Mouse (Mus musculus) stomach, embryonic 16.5 days (tissue): ENCODE results near the gene Fst. TPM values are rescaled to one million over a fixed set of nuclear protein-coding genes. Genes with fewer than 3 reads are reported as not detected.
A peak's percentile ranks its signal among the peaks of the same experiment; 100 is the strongest.

Source experiments
- ATAC-seq: fragments of 200-750 bp; cut with Nextera tagmentation; 2 replicates; pipeline ENCODE4 v1.8.0; 2017; ENCODE audit warnings: moderate number of reproducible peaks, moderate TSS enrichment; ENCODE audit not compliant: insufficient read depth, low FRiP score
- H3K27ac ChIP-seq: fragments of 300-500 bp; sonication (generic); 2 replicates; pipeline ENCODE4 v1.5.1; 2014; ENCODE audit warnings: low read length
- H3K27me3 ChIP-seq: fragments of 300-500 bp; sonication (generic); 2 replicates; pipeline ENCODE4 v1.6.1; 2014; ENCODE audit warnings: low read length, control low read depth, mixed read lengths; ENCODE audit not compliant: control insufficient read depth, insufficient read depth
- H3K36me3 ChIP-seq: fragments of 300-500 bp; sonication (generic); 2 replicates; pipeline ENCODE4 v1.6.1; 2014; ENCODE audit warnings: low read length; ENCODE audit not compliant: control insufficient read depth, insufficient read depth
- H3K4me1 ChIP-seq: fragments of 300-500 bp; sonication (generic); 2 replicates; pipeline ENCODE4 v1.6.1; 2014; ENCODE audit warnings: low read length, control low read depth, mixed read lengths; ENCODE audit not compliant: control insufficient read depth, insufficient read depth
- H3K4me2 ChIP-seq: fragments of 300-500 bp; sonication (generic); 2 replicates; pipeline ENCODE4 v1.6.1; 2014; ENCODE audit warnings: low read depth, low read length, mixed read lengths
- H3K4me3 ChIP-seq: fragments of 300-500 bp; sonication (generic); replicated peaks from 2 replicates; pipeline ENCODE4 v1.5.1; 2014; ENCODE audit warnings: mild to moderate bottlenecking, low read length
- H3K9ac ChIP-seq: fragments of 300-500 bp; sonication (generic); 2 replicates; pipeline ENCODE4 v1.6.1; 2014; ENCODE audit warnings: low read length
- H3K9me3 ChIP-seq: fragments of 300-500 bp; sonication (generic); replicated peaks from 2 replicates; pipeline ENCODE4 v1.6.1; 2016; ENCODE audit warnings: low read length, control low read depth; ENCODE audit not compliant: control insufficient read depth
- WGBS: fragments of 180-500 bp; shearing (Covaris S2); extraction: QIAGEN DNeasy Blood & Tissue Kit; methylation state at CpG from one replicate; pipeline ENCODE4 v1.1.7; 2014; 5-methylcytosine and 5-hydroxymethylcytosine counted together
- polyA plus RNA-seq: library from polyadenylated mRNA; unstranded; fragments of >200 nt; fragmentation: Nextera tagmentation; extraction: Ambion mirVana; gene quantifications from 2 replicates; pipeline ENCODE4 v1.2.1, GENCODE M21; 2015

Gene Fst
- 18.0 and 25.6 TPM in 2 replicates for polyA plus RNA-seq

DNA sequence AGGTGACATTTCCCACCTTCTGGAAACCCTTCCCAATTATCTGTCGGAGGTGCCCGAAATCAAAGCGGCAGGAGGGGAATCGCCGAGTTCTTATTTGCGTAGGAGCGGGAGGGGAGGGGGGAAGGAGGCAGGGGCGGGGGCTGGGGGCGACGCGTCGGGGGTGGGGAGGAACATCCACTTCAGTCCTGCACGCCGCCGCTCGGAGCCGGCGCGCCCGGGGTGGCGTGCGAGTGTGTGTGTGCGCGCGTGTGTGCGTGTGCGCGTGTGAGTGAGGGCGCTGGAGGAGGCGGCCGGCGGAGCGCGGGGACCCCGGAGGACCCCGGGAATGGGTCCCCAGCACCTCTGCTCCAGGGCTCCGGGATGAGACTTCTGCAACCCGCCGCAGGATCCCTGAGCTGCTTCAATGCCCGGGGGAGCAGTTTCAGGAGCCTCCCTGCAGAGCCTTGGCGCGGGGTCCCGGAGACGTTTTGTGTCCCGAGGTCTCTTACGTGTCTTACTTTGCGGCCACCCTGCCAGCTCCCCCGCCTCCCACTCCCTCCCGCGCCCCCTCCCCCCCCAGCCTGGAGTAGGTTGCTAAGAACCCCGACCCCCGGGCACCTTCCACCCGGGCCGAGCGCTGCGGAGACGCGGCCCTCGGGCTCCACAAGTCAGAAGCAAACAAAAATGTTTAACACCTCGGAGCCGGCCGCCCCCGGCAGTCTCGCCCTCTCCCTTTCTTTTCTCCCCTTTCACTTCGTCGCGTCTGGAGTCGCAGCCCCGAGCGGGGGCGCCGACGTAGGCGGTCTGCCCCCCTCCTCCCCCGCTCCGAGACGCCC lies at the start of gene Fst:
Fst (minus strand) TSS at position 66 of the 815 bp plus-strand sequence.
- Histone ChIP-seq H3K9ac (peak within 1 kb of the TSS; percentile 72), H3K36me3 (no peaks in the 10 kb centered on the region), H3K9me3 (no peaks in the 10 kb centered on the region), H3K4me1 (peaks cover 10% of the 10 kb centered on the region; the same call in 1 of the 2 replicates), H3K27ac (peak within 1 kb of the TSS; percentile 74), H3K4me2 (peak within 1 kb of the TSS; percentile 93), H3K4me3 (peak within 1 kb of the TSS; percentile 64), H3K27me3 (peaks cover 29% of the 10 kb centered on the region)
- WGBS, result under 1% methylated on average over 75 of the region's 77 CpGs
- peak; percentile 49; the same call in 1 of the 2 replicates for ATAC-seq

DNA sequence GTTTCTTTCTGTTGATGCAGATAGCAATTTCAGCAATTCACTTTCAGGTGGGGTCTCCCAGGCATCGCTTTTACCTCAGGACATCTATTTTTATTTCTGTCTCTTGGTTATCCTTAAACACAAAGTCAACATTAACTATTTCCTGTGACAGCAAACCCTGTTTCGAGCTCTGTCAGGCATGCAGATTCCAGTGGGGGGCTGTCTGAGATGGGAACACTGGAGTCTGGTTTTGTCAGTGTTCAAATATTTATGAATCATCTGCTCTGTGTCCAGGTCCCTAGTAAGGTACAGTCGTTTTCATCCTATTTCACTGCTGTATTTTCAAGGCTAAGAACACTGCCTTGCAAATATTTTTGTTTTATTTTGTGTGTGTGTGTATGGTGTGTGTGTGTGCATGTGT lies 35.1 kb upstream of the Fst start:
- ATAC-seq, result no peak
- no peaks in the 10 kb centered on the region for H3K27me3 ChIP-seq
- H3K4me3 ChIP-seq, result no peak overlapping the region
- no peaks in the 10 kb centered on the region for H3K9me3 ChIP-seq
- no peak overlapping the region for H3K4me2 ChIP-seq
- H3K9ac ChIP-seq, result no peak overlapping the region
- H3K4me1 ChIP-seq, result no peaks in the 10 kb centered on the region
- WGBS, result 50% methylated on average over 3 of the region's 3 CpGs
- no peaks in the 10 kb centered on the region for H3K36me3 ChIP-seq
- H3K27ac ChIP-seq, result no peak overlapping the region

DNA sequence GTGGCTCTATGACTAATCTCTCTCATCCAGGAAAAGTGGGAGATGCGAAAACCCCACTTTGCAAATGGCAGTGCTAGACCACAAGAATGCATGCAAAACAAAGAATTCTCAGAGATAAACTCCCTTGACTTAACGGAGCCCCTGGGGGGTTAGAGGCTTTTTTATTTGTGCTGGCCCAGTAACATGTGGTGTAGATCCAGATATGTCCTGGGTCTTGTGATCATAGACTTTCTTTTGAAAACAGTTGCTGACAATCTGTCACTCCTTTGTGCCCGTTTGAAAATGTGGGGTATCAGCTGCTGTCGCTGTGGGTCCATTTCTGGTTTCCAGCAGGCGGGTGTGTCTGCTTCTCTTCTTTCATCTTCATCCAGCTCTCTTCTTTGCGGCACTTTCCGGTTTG lies 29.4 kb upstream of the Fst start:
- no peaks in the 10 kb centered on the region for H3K36me3 ChIP-seq
- H3K4me3 ChIP-seq, result no peak overlapping the region
- no peaks in the 10 kb centered on the region for H3K9me3 ChIP-seq
- no peak overlapping the region for H3K9ac ChIP-seq
- no peaks in the 10 kb centered on the region for H3K27me3 ChIP-seq
- H3K4me2 ChIP-seq, result no peak overlapping the region
- H3K27ac ChIP-seq, result no peak overlapping the region
- H3K4me1 ChIP-seq, result no peaks in the 10 kb centered on the region
- ATAC-seq, result no peak
- WGBS, result 68% methylated on average over 7 of the region's 7 CpGs

DNA sequence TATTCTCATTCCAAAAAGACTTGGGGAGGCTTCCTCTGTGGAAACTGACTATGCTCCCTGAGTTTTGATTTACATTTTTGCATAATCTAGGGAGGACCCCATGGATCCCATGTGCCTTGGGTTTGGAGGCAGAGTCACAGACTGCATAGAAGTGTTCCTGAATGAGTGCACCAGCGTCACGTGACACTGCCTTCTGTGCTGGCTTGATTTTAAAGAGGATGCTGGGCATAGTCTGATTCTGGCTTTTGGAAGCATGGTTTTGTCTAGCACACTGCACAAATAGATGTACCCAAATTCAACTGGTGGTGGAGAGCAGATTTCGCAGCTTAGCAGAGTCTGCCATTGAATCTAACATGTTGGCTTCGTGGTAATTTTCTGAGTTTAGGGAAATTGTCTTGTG lies 19.6 kb upstream of the Fst start:
- H3K4me1 ChIP-seq, result no peaks in the 10 kb centered on the region
- no peaks in the 10 kb centered on the region for H3K27me3 ChIP-seq
- no peak overlapping the region for H3K4me2 ChIP-seq
- H3K9ac ChIP-seq, result no peak overlapping the region
- no peaks in the 10 kb centered on the region for H3K9me3 ChIP-seq
- 90% methylated on average over 4 of the region's 4 CpGs for WGBS
- ATAC-seq, result no peak
- H3K36me3 ChIP-seq, result no peaks in the 10 kb centered on the region
- H3K27ac ChIP-seq, result no peak overlapping the region
- H3K4me3 ChIP-seq, result no peak overlapping the region

DNA sequence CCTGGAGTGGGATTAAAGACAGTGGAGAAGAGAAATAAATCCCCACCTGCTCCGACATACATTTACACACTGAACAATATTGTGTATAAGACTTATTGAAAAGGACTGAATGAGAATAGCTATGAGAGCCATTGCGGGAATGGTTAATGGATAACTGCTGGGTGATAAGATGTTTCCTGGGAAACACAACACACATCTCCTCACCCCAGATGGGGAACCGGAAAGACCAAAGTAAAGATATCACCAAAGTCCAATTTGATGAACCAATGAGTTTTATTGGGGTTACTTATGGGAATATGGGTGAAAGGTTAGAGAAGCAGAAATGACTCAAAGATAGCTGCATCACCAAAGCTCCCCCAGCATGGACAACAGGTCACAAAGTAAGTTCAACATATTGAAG lies 11.2 kb upstream of the Fst start:
- Histone ChIP-seq H3K4me3 (no peak overlapping the region), H3K4me1 (no peaks in the 10 kb centered on the region), H3K27me3 (no peaks in the 10 kb centered on the region), H3K27ac (no peak overlapping the region), H3K36me3 (no peaks in the 10 kb centered on the region), H3K4me2 (no peak overlapping the region), H3K9ac (no peak overlapping the region), H3K9me3 (no peaks in the 10 kb centered on the region)
- 66% methylated on average over 3 of the region's 3 CpGs for WGBS
- no peak for ATAC-seq

DNA sequence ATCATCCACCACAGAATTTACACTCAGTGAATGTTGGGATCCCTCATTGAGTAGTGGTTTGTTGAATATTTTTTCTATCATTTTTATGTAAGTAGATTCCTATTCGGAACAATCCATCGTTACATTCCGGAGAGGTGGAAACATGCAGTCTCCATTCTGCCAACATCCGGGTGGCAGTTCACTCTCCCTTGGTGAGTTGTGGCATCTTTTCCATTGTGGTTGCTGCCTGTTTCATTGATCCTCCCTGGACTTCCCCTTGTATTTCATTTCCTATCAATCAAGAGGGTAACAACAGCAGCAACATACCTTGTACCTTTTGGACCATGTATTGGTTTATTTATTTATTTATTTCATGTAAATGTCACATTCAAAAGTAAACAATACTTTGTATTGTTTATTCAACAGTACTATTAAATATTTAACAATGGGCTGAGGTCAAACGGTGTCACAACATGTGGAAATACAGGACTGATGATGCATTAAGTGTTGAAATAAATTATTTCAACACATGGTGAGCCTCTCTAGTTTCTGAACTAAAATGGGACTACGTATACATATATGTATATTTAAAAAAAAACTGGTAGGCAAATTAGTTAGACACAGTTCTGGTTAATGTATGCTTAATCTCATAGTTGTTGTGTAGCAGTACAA lies 7.6 kb upstream of the Fst start:
- no peaks in the 10 kb centered on the region for H3K27me3 ChIP-seq
- no peaks in the 10 kb centered on the region for H3K9me3 ChIP-seq
- no peaks in the 10 kb centered on the region for H3K36me3 ChIP-seq
- no peak for ATAC-seq
- no peak overlapping the region for H3K4me3 ChIP-seq
- H3K9ac ChIP-seq, result no peak overlapping the region
- H3K4me2 ChIP-seq, result no peak overlapping the region
- no peak overlapping the region for H3K27ac ChIP-seq
- WGBS, result 88% methylated on average over 6 of the region's 6 CpGs
- H3K4me1 ChIP-seq, result no peaks in the 10 kb centered on the region

DNA sequence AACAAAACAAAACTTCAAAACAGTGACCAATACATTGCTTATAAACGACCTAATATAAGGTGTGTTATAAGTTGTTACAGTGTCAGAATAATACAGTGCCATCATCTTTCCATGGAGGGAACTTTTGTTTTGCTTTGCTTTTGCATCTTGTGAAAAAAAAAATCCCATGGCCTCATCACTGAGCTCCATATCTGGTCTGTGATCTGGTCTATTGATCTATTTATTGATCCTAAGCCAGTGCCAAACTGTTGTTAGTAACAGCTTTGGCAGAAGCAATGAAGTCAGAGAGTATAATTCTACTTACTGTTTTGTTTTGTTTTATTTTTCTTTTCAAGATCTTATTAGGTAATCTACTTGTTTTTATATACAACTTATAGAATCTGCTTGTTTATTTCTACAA lies 6.6 kb upstream of the Fst start:
- no peak overlapping the region for H3K9ac ChIP-seq
- no peaks in the 10 kb centered on the region for H3K4me1 ChIP-seq
- H3K27ac ChIP-seq, result no peak overlapping the region
- H3K4me2 ChIP-seq, result no peak overlapping the region
- H3K27me3 ChIP-seq, result peaks cover 3% of the 10 kb centered on the region; the same call in 1 of the 2 replicates
- WGBS, result 71% methylated on average over 1 of the region's 1 CpGs
- ATAC-seq, result no peak
- H3K36me3 ChIP-seq, result no peaks in the 10 kb centered on the region
- H3K4me3 ChIP-seq, result no peak overlapping the region
- no peaks in the 10 kb centered on the region for H3K9me3 ChIP-seq

- ATAC-seq, result no peak
- WGBS, result 77% methylated on average over 3 of the region's 3 CpGs
- Histone ChIP-seq H3K27me3 (peaks cover 3% of the 10 kb centered on the region; the same call in 1 of the 2 replicates), H3K4me1 (no peaks in the 10 kb centered on the region), H3K36me3 (no peaks in the 10 kb centered on the region), H3K9ac (no peak overlapping the region), H3K4me3 (no peak overlapping the region), H3K9me3 (no peaks in the 10 kb centered on the region), H3K27ac (no peak overlapping the region), H3K4me2 (no peak overlapping the region)
Observed at GRCm38 (mm10) chr13:114464824-114465223, 6.1 kb upstream of the Fst start.
